Mouse (Mus musculus): ENCODE measurements around the gene Sobp.

- TF ChIP-seq CTCF (IDR thresholded peaks at IDR 0.05; ENCODE audit: low read depth) (no peak), EP300 (IDR thresholded peaks at IDR 0.05; ENCODE audit: low read depth) (no peak)
These were observed 153.3 kb downstream of the Sobp start for GRCm38 (mm10) chr10:43021017-43021416.
